Mouse (Mus musculus): Measurements from ENCODE around the gene Pnpla6. TPM values are rescaled to one million over a fixed set of nuclear protein-coding genes. Genes with fewer than 3 reads are reported as not detected.
"Not testable (repeated sequence)": the region's sequence is repeated elsewhere in the genome, so short reads cannot be mapped to it uniquely, and the experiment has no call there.

The Pnpla6 gene
- total RNA-seq, 1 experiment = 125 TPM

GRCm38 (mm10) chr8:3569784-3570183 lies 54.6 kb downstream of the Pnpla6 start:
- no peak for DNase-seq (ENCODE audit: low read depth, low spot score)
- Histone ChIP-seq H3K36me3 (ENCODE audit: control insufficient read depth, insufficient read depth, low read length, poor library complexity, severe bottlenecking) (no peaks in the 10 kb centered on the region; the same call in 1 of the 2 replicates), H3K27ac (ENCODE audit: insufficient read depth, low read depth, low read length, poor library complexity, severe bottlenecking) (no peak overlapping the region), H3K9ac (ENCODE audit: insufficient read depth, low read depth, low read length, poor library complexity, severe bottlenecking) (no peak overlapping the region), H3K4me3 (ENCODE audit: insufficient read depth in 1 of 2, low read depth in 1 of 2, low read length in 2 of 2, poor library complexity in 1 of 2, severe bottlenecking in 1 of 2) (0 out of 4 replicates have a peak overlapping the region, but pooled peaks of 1 of the 2 experiments have one; percentile 7), H3K4me1 (ENCODE audit: control insufficient read depth in 2 of 2, insufficient read depth in 2 of 2, low read length in 2 of 2, poor library complexity in 1 of 2) (peaks cover 23% of the 10 kb centered on the region in 2 experiments), H3K9me3 (ENCODE audit: control insufficient read depth, insufficient read depth, low read depth, low read length) (no peaks in the 10 kb centered on the region)
- TF ChIP-seq MAFK (IDR thresholded peaks at IDR 0.05; ENCODE audit: insufficient read depth, low read depth, low read length) (no peak), HCFC1 (IDR thresholded peaks at IDR 0.05; ENCODE audit: borderline replicate concordance, insufficient read depth, low read length) (no peak), ZNF384 (IDR thresholded peaks at IDR 0.05; ENCODE audit: low read depth, low read length) (no peak)
- in situ Hi-C loops (cut with MboI; ENCODE audit: low sequenced_read_pairs in 2 of 2, unreplicated experiment in 2 of 2) = no loop called here

GRCm38 (mm10) chr8:3574546-3574945 lies 59.4 kb downstream of the Pnpla6 start:
- H3K36me3 ChIP-seq (ENCODE audit: control insufficient read depth, insufficient read depth, low read length, poor library complexity, severe bottlenecking) = no peaks in the 10 kb centered on the region; the same call in 1 of the 2 replicates
- H3K4me3 ChIP-seq (ENCODE audit: insufficient read depth in 1 of 2, low read depth in 1 of 2, low read length in 2 of 2, poor library complexity in 1 of 2, severe bottlenecking in 1 of 2) = no peak overlapping the region
- no peak for DNase-seq (ENCODE audit: low read depth, low spot score)
- in situ Hi-C loops (cut with MboI; ENCODE audit: low sequenced_read_pairs in 2 of 2, unreplicated experiment in 2 of 2) = no loop called here
- H3K9me3 ChIP-seq (ENCODE audit: control insufficient read depth, insufficient read depth, low read depth, low read length) = no peaks in the 10 kb centered on the region
- H3K27ac ChIP-seq (ENCODE audit: insufficient read depth, low read depth, low read length, poor library complexity, severe bottlenecking) = peak overlapping the region; percentile 76; the same call in 1 of the 2 replicates
- no peak overlapping the region for H3K9ac ChIP-seq (ENCODE audit: insufficient read depth, low read depth, low read length, poor library complexity, severe bottlenecking)
- peak; percentile 79; the same call in 1 of the 2 replicates for TF ChIP-seq ZNF384 (IDR thresholded peaks at IDR 0.05; ENCODE audit: low read depth, low read length)
- TF ChIP-seq CHD2 (IDR thresholded peaks at IDR 0.05; ENCODE audit: low read depth, low read length) = no peak
- peaks cover 18 to 22% of the 10 kb centered on the region in 2 experiments for H3K4me1 ChIP-seq (ENCODE audit: control insufficient read depth in 2 of 2, insufficient read depth in 2 of 2, low read length in 2 of 2, poor library complexity in 1 of 2)

GRCm38 (mm10) chr8:3576211-3576960 lies 61.2 kb downstream of the Pnpla6 start:
- H3K27ac ChIP-seq (ENCODE audit: insufficient read depth, low read depth, low read length, poor library complexity, severe bottlenecking) = peak overlapping the region; percentile 35; the same call in 1 of the 2 replicates
- in situ Hi-C loops (cut with MboI; ENCODE audit: low sequenced_read_pairs in 2 of 2, unreplicated experiment in 2 of 2) = no loop called here
- DNase-seq (ENCODE audit: low read depth, low spot score) = no peak
- no peak for TF ChIP-seq CHD2 (IDR thresholded peaks at IDR 0.05; ENCODE audit: low read depth, low read length)
- TF ChIP-seq ZNF384 (IDR thresholded peaks at IDR 0.05; ENCODE audit: low read depth, low read length) = no peak
- 0 out of 2 replicates have a peak, but pooled peaks have one; percentile 50 for TF ChIP-seq MAFK (IDR thresholded peaks at IDR 0.05; ENCODE audit: insufficient read depth, low read depth, low read length)
- TF ChIP-seq ZC3H11A (IDR thresholded peaks at IDR 0.05; ENCODE audit: borderline replicate concordance, low read depth, low read length) = no peak
- TF ChIP-seq HCFC1 (IDR thresholded peaks at IDR 0.05; ENCODE audit: borderline replicate concordance, insufficient read depth, low read length) = no peak
- H3K4me3 ChIP-seq (ENCODE audit: insufficient read depth in 1 of 2, low read depth in 1 of 2, low read length in 2 of 2, poor library complexity in 1 of 2, severe bottlenecking in 1 of 2) = peak overlapping the region; percentile 14 to 24; a peak in 2 of 4 replicates
- H3K9ac ChIP-seq (ENCODE audit: insufficient read depth, low read depth, low read length, poor library complexity, severe bottlenecking) = no peak overlapping the region
- no peaks in the 10 kb centered on the region for H3K9me3 ChIP-seq (ENCODE audit: control insufficient read depth, insufficient read depth, low read depth, low read length)
- peaks cover 2% of the 10 kb centered on the region; the same call in 1 of the 2 replicates for H3K36me3 ChIP-seq (ENCODE audit: control insufficient read depth, insufficient read depth, low read length, poor library complexity, severe bottlenecking)
- peaks cover 18 to 26% of the 10 kb centered on the region in 2 experiments for H3K4me1 ChIP-seq (ENCODE audit: control insufficient read depth in 2 of 2, insufficient read depth in 2 of 2, low read length in 2 of 2, poor library complexity in 1 of 2)

GRCm38 (mm10) chr8:3579390-3580364 lies 64.5 kb downstream of the Pnpla6 start:
- Histone ChIP-seq H3K9ac (ENCODE audit: insufficient read depth, low read depth, low read length, poor library complexity, severe bottlenecking) (peak overlapping the region; percentile 21; the same call in 1 of the 2 replicates), H3K4me3 (ENCODE audit: insufficient read depth in 1 of 2, low read depth in 1 of 2, low read length in 2 of 2, poor library complexity in 1 of 2, severe bottlenecking in 1 of 2) (peak overlapping the region in 1 of 2 experiments; percentile 5; a peak in 1 of 4 replicates), H3K9me3 (ENCODE audit: control insufficient read depth, insufficient read depth, low read depth, low read length) (no peaks in the 10 kb centered on the region), H3K4me1 (ENCODE audit: control insufficient read depth in 2 of 2, insufficient read depth in 2 of 2, low read length in 2 of 2, poor library complexity in 1 of 2) (peaks cover 9 to 19% of the 10 kb centered on the region in 2 experiments), H3K36me3 (ENCODE audit: control insufficient read depth, insufficient read depth, low read length, poor library complexity, severe bottlenecking) (peaks cover 2% of the 10 kb centered on the region; the same call in 1 of the 2 replicates), H3K27ac (ENCODE audit: insufficient read depth, low read depth, low read length, poor library complexity, severe bottlenecking) (peak overlapping the region; percentile 59; the same call in 1 of the 2 replicates)
- in situ Hi-C loops (cut with MboI; ENCODE audit: low sequenced_read_pairs in 2 of 2, unreplicated experiment in 2 of 2) = no loop called here
- TF ChIP-seq MAFK (IDR thresholded peaks at IDR 0.05; ENCODE audit: insufficient read depth, low read depth, low read length) = no peak
- TF ChIP-seq ZNF384 (IDR thresholded peaks at IDR 0.05; ENCODE audit: low read depth, low read length) = no peak
- TF ChIP-seq HCFC1 (IDR thresholded peaks at IDR 0.05; ENCODE audit: borderline replicate concordance, insufficient read depth, low read length) = no peak
- DNase-seq (ENCODE audit: low read depth, low spot score) = no peak

- peaks cover 0 to 12% of the 10 kb centered on the region in 2 experiments; a peak in 1 of 4 replicates for H3K4me1 ChIP-seq (ENCODE audit: control insufficient read depth in 2 of 2, insufficient read depth in 2 of 2, low read length in 2 of 2, poor library complexity in 1 of 2)
- H3K27ac ChIP-seq (ENCODE audit: insufficient read depth, low read depth, low read length, poor library complexity, severe bottlenecking); H3K9ac ChIP-seq (ENCODE audit: insufficient read depth, low read depth, low read length, poor library complexity, severe bottlenecking); H3K36me3 ChIP-seq (ENCODE audit: control insufficient read depth, insufficient read depth, low read length, poor library complexity, severe bottlenecking); H3K4me3 ChIP-seq (ENCODE audit: insufficient read depth in 1 of 2, low read depth in 1 of 2, low read length in 2 of 2, poor library complexity in 1 of 2, severe bottlenecking in 1 of 2); H3K9me3 ChIP-seq (ENCODE audit: control insufficient read depth, insufficient read depth, low read depth, low read length); in situ Hi-C loops (cut with MboI; ENCODE audit: low sequenced_read_pairs in 2 of 2, unreplicated experiment in 2 of 2); DNase-seq (ENCODE audit: low read depth, low spot score): not testable (repeated sequence)
Observed at GRCm38 (mm10) chr8:3581961-3582360, 66.8 kb downstream of the Pnpla6 start.

All from ES-E14 (cell line).